Mouse (Mus musculus): ENCODE results near the gene Olfr1450. TPM values are rescaled to one million over a fixed set of nuclear protein-coding genes. Genes with fewer than 3 reads are reported as not detected.

Gene Olfr1450
- not detected for total RNA-seq (2023)

GRCm38 (mm10) chr19:12949958-12950357 is at the start of gene Olfr1450:
Gene Olfr1450, plus strand, starts transcription at chr19:12950258.

GRCm38 (mm10) chr19:12903643-12904042 is 46.4 kb upstream of the Olfr1450 start, which contains the start of gene Olfr1447:
Gene Olfr1447, minus strand, starts transcription at chr19:12903743.

GRCm38 (mm10) chr19:12924319-12924718 is 25.7 kb upstream of the Olfr1450 start, which contains the start of gene Olfr1448:
Gene Olfr1448, minus strand, starts transcription at chr19:12924419.

GRCm38 (mm10) chr19:12930540-12930939 is 19.5 kb upstream of the Olfr1450 start, which contains the start of gene Olfr1449:
Gene Olfr1449, plus strand, starts transcription at chr19:12930840.

GRCm38 (mm10) chr19:12994714-12995113 is 44.7 kb downstream of the Olfr1450 start, which contains the start of gene Olfr1451:
Gene Olfr1451, plus strand, starts transcription at chr19:12995014.

Other genes starting within 250 kb of the Olfr1450 start
- gene Cntf, start 184.6 kb upstream of the Olfr1450 start, total RNA-seq (2023) = 4.5 TPM
- gene Zfp91, start 154.1 kb upstream of the Olfr1450 start, total RNA-seq (2023) = 81.9 TPM
- gene Lpxn, start 154.1 kb upstream of the Olfr1450 start, total RNA-seq (2023) = 30.4 TPM
- not detected for gene Gm5244, start 103.6 kb upstream of the Olfr1450 start, total RNA-seq (2023)
- gene Olfr1444, start 93.0 kb upstream of the Olfr1450 start, total RNA-seq (2023) = not detected
- gene Olfr1445, start 66.4 kb upstream of the Olfr1450 start, total RNA-seq (2023) = not detected
- not detected for gene Olfr1446, start 56.7 kb upstream of the Olfr1450 start, total RNA-seq (2023)
- gene Olfr1447, start 46.5 kb upstream of the Olfr1450 start, total RNA-seq (2023) = not detected
- gene Olfr1448, start 25.8 kb upstream of the Olfr1450 start, total RNA-seq (2023) = not detected
- gene Olfr1449, start 19.4 kb upstream of the Olfr1450 start, total RNA-seq (2023) = not detected
- not detected for gene Olfr1451, start 44.8 kb downstream of the Olfr1450 start, total RNA-seq (2023)
- gene Olfr1453, start 78.1 kb downstream of the Olfr1450 start, total RNA-seq (2023) = not detected
- gene Olfr1454, start 110.4 kb downstream of the Olfr1450 start, total RNA-seq (2023) = not detected
- gene Olfr1457, start 147.6 kb downstream of the Olfr1450 start, total RNA-seq (2023) = not detected
- not detected for gene Olfr1458, start 156.5 kb downstream of the Olfr1450 start, total RNA-seq (2023)
- gene Olfr1459, start 199.3 kb downstream of the Olfr1450 start, total RNA-seq (2023) = not detected
- gene Olfr1461, start 212.7 kb downstream of the Olfr1450 start, total RNA-seq (2023) = not detected
- not detected for gene Olfr1462, start 235.5 kb downstream of the Olfr1450 start, total RNA-seq (2023)

All from CD4-positive naive resting alpha-beta T cell, adult 76 days (primary cell).